Mouse (Mus musculus) layer of hippocampus, adult 11-12 months (tissue): ENCODE data around the gene Exoc1.

Experiments
- DNase-seq: peaks from one replicate; pipeline ENCODE4 v3.0.0; 2022; ENCODE audit warnings: low spot score

Gene Exoc1

GRCm38 (mm10) chr5:76609702-76610370, 80.7 kb downstream of the Exoc1 start:
- DNase-seq: no peak

- DNase-seq: no peak
These were observed 83.9 kb downstream of the Exoc1 start for GRCm38 (mm10) chr5:76612867-76613499.

- DNase-seq: peak; percentile 11
These were observed 86.2 kb downstream of the Exoc1 start for GRCm38 (mm10) chr5:76615276-76615675.

DNA sequence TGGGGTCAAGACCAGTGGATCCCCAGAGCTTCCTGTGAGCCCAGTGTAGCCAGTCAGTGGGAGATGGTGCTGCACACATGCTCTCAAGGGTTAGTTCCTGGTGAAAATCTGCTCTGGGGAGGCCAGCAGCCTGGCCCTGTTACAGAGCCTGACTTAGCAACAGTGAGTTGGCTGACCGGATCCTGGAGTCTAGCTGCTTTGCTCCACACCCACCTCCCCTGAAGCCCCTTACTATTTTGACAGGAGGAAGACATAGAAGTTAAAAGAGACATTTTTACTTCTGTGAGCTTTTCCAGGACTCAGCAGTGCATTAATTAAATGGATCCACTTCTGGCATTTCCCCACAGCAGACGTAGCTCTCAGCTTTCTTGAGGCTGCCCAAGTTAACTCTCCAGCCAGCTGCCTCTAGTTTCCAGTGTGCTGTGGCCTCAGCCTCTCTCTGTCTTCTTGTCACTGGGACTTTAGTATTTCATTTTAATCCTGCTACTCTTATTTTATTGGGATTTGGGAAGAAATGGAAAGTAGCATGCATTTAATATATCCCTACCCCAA, 87.2 kb downstream of the Exoc1 start:
- DNase-seq: no peak

DNA sequence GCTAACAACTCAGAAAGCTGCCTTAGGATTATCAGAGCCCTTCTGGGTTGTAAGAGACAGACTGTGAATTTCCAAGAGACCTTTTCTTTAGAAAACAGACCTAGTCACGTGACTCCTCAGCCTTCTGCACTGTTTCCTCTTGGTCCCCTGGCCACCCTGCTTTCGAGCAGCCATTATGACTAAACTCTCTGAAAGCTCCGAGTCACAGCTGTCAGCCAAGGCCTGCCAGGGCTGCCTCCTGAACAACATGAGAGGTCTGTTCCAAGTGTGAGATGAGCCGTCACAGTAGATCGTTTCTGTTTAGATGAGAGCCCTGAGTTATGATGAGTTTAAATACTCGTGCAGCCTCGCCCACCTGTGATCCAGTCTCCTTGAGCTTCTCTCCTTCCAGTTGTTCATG, 89.6 kb downstream of the Exoc1 start:
- peak; percentile 23 for DNase-seq
